In genomic region chr9:57433097-57434032, GRCm38 (mm10) we compare ENCODE assay signal across 8 mouse cellular contexts. TPM values are rescaled to one million over a fixed set of nuclear protein-coding genes. Genes with fewer than 3 reads are reported as not detected.
A peak's percentile ranks its signal among the peaks of the same experiment; 100 is the strongest.
DNase-seq lines count a peak whose midpoint lies in the region; ATAC-seq lines count a peak whose summit lies in the region.

No protein-coding gene starts in this region.

- H3K4me3 ChIP-seq in intestine, embryonic 14.5 days (ENCODE audit: low read depth, low read length), result no peak overlapping the region

- no peaks in the 10 kb centered on the region for H3K27me3 ChIP-seq in intestine, embryonic 14.5 days (replicated peaks; ENCODE audit: control insufficient read depth, insufficient read depth, low read length)

- H3K36me3 ChIP-seq in intestine, embryonic 14.5 days (ENCODE audit: control insufficient read depth, insufficient read depth, low read length), result no peaks in the 10 kb centered on the region

- no peaks in the 10 kb centered on the region for H3K9me3 ChIP-seq in intestine, embryonic 14.5 days (ENCODE audit: control insufficient read depth, low read length)

- peak overlapping the region; percentile 73 for H3K27ac ChIP-seq in intestine, embryonic 14.5 days (ENCODE audit: low read depth)

- intact Hi-C loops in gastrocnemius, postnatal 36 days (cut with DNase I), result loop anchor here (2.0 kb wide), 2 partner anchors 175 to 225 kb away; no protein-coding TSS in a partner anchor
- intact Hi-C loops in left cerebral cortex, postnatal 14 days (cut with DNase I), result loop anchor here (1.0 to 5.0 kb wide), 3 partner anchors 174 to 276 kb away; partner anchors contain the start of gene Commd4

- DNase-seq in adrenal gland, adult 2 months, result peak; percentile 81
- DNase-seq in embryo, embryonic 11.5 days (ENCODE audit: low read depth, low spot score), result peak; percentile 58
- peak; percentile 63 to 78 for DNase-seq in gastrocnemius, postnatal 36 days
- peak; percentile 89 for DNase-seq in intestine, embryonic 14.5 days (ENCODE audit: low spot score)
- DNase-seq in left cerebral cortex, postnatal 14 days (ENCODE audit: low spot score in 2 of 2), result peak; percentile 86 to 87
- peak; percentile 74 for DNase-seq in right cerebral cortex, postnatal 25 days
- DNase-seq in urinary bladder, postnatal 36 days (ENCODE audit: low spot score in 2 of 2), result peak; percentile 68 to 87

- 10% methylated on average over 11 of the region's 11 CpGs for WGBS in intestine, embryonic 14.5 days

- no peak overlapping the region; the same call in 1 of the 2 replicates for H3K4me2 ChIP-seq in intestine, embryonic 14.5 days (ENCODE audit: low read length)

- peaks cover 14% of the 10 kb centered on the region for H3K4me1 ChIP-seq in intestine, embryonic 14.5 days (replicated peaks; ENCODE audit: control insufficient read depth, insufficient read depth, low read length)

- ATAC-seq in intestine, embryonic 14.5 days (replicated peaks; ENCODE audit: low FRiP score, low TSS enrichment, low read depth), result peak; percentile 82
- ATAC-seq in megakaryocyte-erythroid progenitor cell, adult 5-6 weeks (replicated peaks; ENCODE audit: low FRiP score, low TSS enrichment, poor library complexity, severe bottlenecking), result peak; percentile 56

- H3K9ac ChIP-seq in intestine, embryonic 14.5 days (ENCODE audit: low read length), result 0 out of 2 replicates have a peak overlapping the region, but pooled peaks have one; percentile 11

RNA-seq across cellular contexts. Expression of gene Ppcdc, which starts 6.6 kb away (rescaled TPM):
- 10 to 100 TPM; 21.7 to 21.9 TPM for total RNA-seq in adrenal gland, adult 2 months (2021)
- 38.0 and 43.9 TPM in 2 replicates for polyA plus RNA-seq in adrenal gland, adult 2 months (2012; rRNA removed)
- 1 to 10 TPM; 7.1 to 7.7 TPM for total RNA-seq in gastrocnemius, postnatal 36 days (2021)
- polyA plus RNA-seq in intestine, embryonic 14.5 days (2014; fragmentation: Nextera tagmentation; extraction: Ambion mirVana), result 27.5 and 29.2 TPM in 2 replicates
- total RNA-seq in left cerebral cortex, postnatal 14 days (2021), result 10 to 100 TPM; 14.4 to 14.7 TPM
- 22.1 and 34.8 TPM in 2 replicates for total RNA-seq in megakaryocyte-erythroid progenitor cell, adult 5-6 weeks (2014; fragmentation: Nextera tagmentation)
- total RNA-seq in megakaryocyte-erythroid progenitor cell, adult 5-6 weeks (2017), result 10.5 and 13.9 TPM in 2 replicates

RNA-seq across cellular contexts. Expression of gene Scamp5, which starts 34.5 kb away (rescaled TPM):
- 10 to 100 TPM in 1 of 2 experiments, 1 to 10 TPM in 1; 8.4 to 18.1 TPM for total RNA-seq in adrenal gland, adult 2 months (2021)
- 21.0 and 21.7 TPM in 2 replicates for polyA plus RNA-seq in adrenal gland, adult 2 months (2012; rRNA removed)
- under 1 TPM; 0.66 to 0.74 TPM for total RNA-seq in gastrocnemius, postnatal 36 days (2021)
- 13.1 and 13.7 TPM in 2 replicates for polyA plus RNA-seq in intestine, embryonic 14.5 days (2014; fragmentation: Nextera tagmentation; extraction: Ambion mirVana)
- total RNA-seq in left cerebral cortex, postnatal 14 days (2021), result 100 to 1,000 TPM; 414 to 420 TPM
- total RNA-seq in megakaryocyte-erythroid progenitor cell, adult 5-6 weeks (2014; fragmentation: Nextera tagmentation), result not detected in 2 replicates
- total RNA-seq in megakaryocyte-erythroid progenitor cell, adult 5-6 weeks (2017), result not detected in 2 replicates

Comparison
In these comparisons a context has a peak if more than half of its experiments do, and no peak if none do; other contexts are left out.
1. RNA of gene Scamp5, which starts 34.5 kb away (total RNA-seq): 414 to 420 TPM in left cerebral cortex, postnatal 14 days; 8.4 to 18.1 TPM in adrenal gland, adult 2 months, 0.66 to 0.74 TPM in gastrocnemius, postnatal 36 days and not detected in megakaryocyte-erythroid progenitor cell, adult 5-6 weeks; every median in the first group is over 10 times any median in the second.
2. Peak in every context shown above with its lines, with median percentiles within 50 percentile points of each other: DNase-seq.